Mouse (Mus musculus): ENCODE measurements around the gene Syt12. TPM values are rescaled to one million over a fixed set of nuclear protein-coding genes. Genes with fewer than 3 reads are reported as not detected.
A peak's percentile ranks its signal among the peaks of the same experiment; 100 is the strongest.

Gene Syt12
- polyA plus RNA-seq, 1 experiment = 0.85 TPM

GRCm38 (mm10) chr19:4497263-4497973, 20.2 kb upstream of the Syt12 start:
- no peaks in the 10 kb centered on the region for H3K4me1 ChIP-seq (ENCODE audit: control insufficient read depth, insufficient read depth, insufficient read length)
- TF ChIP-seq CTCF (IDR thresholded peaks at IDR 0.05; ENCODE audit: extremely low read depth, insufficient read depth, insufficient read length, insufficient replicate concordance) = peak; percentile 82; the same call in 1 of the 2 replicates
- no peak for TF ChIP-seq POLR2A (IDR thresholded peaks at IDR 0.05; ENCODE audit: low read depth, low read length)
- no peaks in the 10 kb centered on the region for H3K27me3 ChIP-seq (ENCODE audit: control insufficient read depth, insufficient read depth, low read length)
- peak; percentile 30 for DNase-seq (ENCODE audit: low read depth in 1 of 2, low spot score in 2 of 2)
- H3K27ac ChIP-seq (ENCODE audit: insufficient read depth, low read length) = no peak overlapping the region
- H3K4me3 ChIP-seq (ENCODE audit: extremely low read depth, insufficient read depth, insufficient read length) = no peak overlapping the region
- H3K36me3 ChIP-seq (ENCODE audit: control insufficient read depth, insufficient read depth, low read length) = no peaks in the 10 kb centered on the region
- 3% methylated on average over 4 of the region's 4 CpGs for WGBS

GRCm38 (mm10) chr19:4496535-4497262, 19.5 kb upstream of the Syt12 start:
- Histone ChIP-seq H3K36me3 (ENCODE audit: control insufficient read depth, insufficient read depth, low read length) (no peaks in the 10 kb centered on the region), H3K4me3 (ENCODE audit: extremely low read depth, insufficient read depth, insufficient read length) (no peak overlapping the region), H3K4me1 (ENCODE audit: control insufficient read depth, insufficient read depth, insufficient read length) (no peaks in the 10 kb centered on the region), H3K27ac (ENCODE audit: insufficient read depth, low read length) (no peak overlapping the region), H3K27me3 (ENCODE audit: control insufficient read depth, insufficient read depth, low read length) (no peaks in the 10 kb centered on the region)
- DNase-seq (ENCODE audit: low read depth in 1 of 2, low spot score in 2 of 2) = no peak
- TF ChIP-seq CTCF (IDR thresholded peaks at IDR 0.05; ENCODE audit: extremely low read depth, insufficient read depth, insufficient read length, insufficient replicate concordance) (no peak), POLR2A (IDR thresholded peaks at IDR 0.05; ENCODE audit: low read depth, low read length) (no peak)
- 91% methylated on average over 3 of the region's 3 CpGs for WGBS

DNA sequence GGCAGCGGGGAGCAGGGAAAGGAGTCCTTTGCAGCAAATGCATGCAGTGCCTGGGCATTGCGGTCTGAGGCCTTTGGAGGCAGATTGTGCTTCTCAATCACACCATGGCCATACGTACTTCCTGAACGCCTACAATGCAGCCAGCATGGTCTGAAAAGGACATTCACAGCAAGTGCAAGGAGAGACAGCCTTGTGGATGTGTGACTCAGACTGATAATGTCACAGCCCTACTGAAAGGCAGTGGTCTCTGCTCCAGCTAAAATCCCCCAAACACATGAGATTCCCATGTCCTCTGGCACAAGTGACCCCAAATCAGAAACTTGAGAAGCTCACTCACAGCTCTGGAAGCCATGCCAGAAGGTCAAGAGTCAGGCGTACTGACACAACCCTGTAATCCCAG, 18.6 kb upstream of the Syt12 start:
- no peaks in the 10 kb centered on the region for H3K4me1 ChIP-seq (ENCODE audit: control insufficient read depth, insufficient read depth, insufficient read length)
- WGBS = 91% methylated on average over 5 of the region's 5 CpGs
- TF ChIP-seq POLR2A (IDR thresholded peaks at IDR 0.05; ENCODE audit: low read depth, low read length) = no peak
- DNase-seq (ENCODE audit: low read depth in 1 of 2, low spot score in 2 of 2) = no peak
- H3K27ac ChIP-seq (ENCODE audit: insufficient read depth, low read length) = no peak overlapping the region
- no peaks in the 10 kb centered on the region for H3K27me3 ChIP-seq (ENCODE audit: control insufficient read depth, insufficient read depth, low read length)
- no peak overlapping the region for H3K4me3 ChIP-seq (ENCODE audit: extremely low read depth, insufficient read depth, insufficient read length)
- no peaks in the 10 kb centered on the region for H3K36me3 ChIP-seq (ENCODE audit: control insufficient read depth, insufficient read depth, low read length)

DNA sequence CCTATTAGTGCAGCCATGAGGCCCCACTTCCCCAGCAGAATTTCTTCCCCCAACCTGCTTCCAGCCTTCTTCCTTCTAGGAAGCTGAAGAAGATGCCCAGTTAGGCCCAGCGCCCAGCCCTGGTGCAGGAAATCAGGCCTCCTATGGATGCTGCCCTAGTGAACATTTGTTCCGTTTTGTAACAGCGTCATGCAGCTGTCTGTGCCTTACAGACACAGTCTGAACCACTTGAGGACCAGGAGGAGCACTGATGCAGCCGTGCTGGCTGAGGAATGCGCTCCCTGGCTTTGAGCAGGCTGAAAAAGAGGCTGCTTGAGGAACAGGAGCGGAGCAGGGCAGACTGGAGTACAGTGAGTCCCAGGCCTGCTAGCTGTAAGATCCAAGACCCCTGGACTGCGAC, 17.5 kb upstream of the Syt12 start:
- WGBS = 87% methylated on average over 7 of the region's 7 CpGs
- no peak for TF ChIP-seq POLR2A (IDR thresholded peaks at IDR 0.05; ENCODE audit: low read depth, low read length)
- TF ChIP-seq CTCF (IDR thresholded peaks at IDR 0.05; ENCODE audit: extremely low read depth, insufficient read depth, insufficient read length, insufficient replicate concordance) = no peak

DNA sequence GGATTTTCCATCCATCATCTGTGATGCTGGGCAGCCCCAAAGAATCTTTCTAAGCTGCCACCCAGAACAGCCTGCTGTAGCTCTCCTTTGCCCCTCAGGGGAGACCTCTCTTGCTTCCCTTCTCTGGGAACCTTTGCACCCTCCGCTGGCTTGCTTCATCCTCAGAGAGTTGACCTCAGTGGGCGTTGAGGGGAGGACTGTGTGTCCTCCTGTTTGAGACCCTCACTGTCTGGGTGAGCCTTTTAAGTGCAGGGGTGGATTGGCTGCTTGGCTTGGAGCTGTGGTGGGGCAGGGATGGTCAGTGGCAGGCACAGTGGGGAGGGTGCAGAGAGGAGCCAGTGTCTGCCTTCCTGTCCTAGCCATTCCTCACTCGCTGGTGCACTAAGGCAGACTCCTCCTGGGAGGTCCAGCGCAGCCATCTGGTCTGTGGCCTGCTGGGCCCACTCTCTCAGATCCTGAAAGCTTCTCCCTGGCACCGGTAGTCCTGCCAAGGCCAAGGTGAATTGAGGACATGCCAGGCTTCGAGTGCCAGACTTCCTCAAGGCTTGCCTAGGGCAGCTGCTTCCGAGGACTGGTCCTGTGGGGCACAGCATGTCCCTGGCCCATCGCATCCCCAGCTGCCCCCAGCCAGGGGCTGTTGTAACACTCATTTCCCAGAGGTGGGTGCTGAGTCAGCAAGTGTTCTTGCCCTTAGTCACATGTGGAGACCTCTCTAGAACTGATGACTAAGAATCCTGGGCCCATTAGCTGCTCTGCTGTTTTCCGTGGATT, 15.5 kb upstream of the Syt12 start:
- Histone ChIP-seq H3K27me3 (ENCODE audit: control insufficient read depth, insufficient read depth, low read length) (no peaks in the 10 kb centered on the region), H3K4me1 (ENCODE audit: control insufficient read depth, insufficient read depth, insufficient read length) (no peaks in the 10 kb centered on the region), H3K27ac (ENCODE audit: insufficient read depth, low read length) (no peak overlapping the region), H3K4me3 (ENCODE audit: extremely low read depth, insufficient read depth, insufficient read length) (no peak overlapping the region), H3K36me3 (ENCODE audit: control insufficient read depth, insufficient read depth, low read length) (no peaks in the 10 kb centered on the region)
- TF ChIP-seq POLR2A (IDR thresholded peaks at IDR 0.05; ENCODE audit: low read depth, low read length) = no peak
- no peak for TF ChIP-seq CTCF (IDR thresholded peaks at IDR 0.05; ENCODE audit: extremely low read depth, insufficient read depth, insufficient read length, insufficient replicate concordance)
- WGBS = 72% methylated on average over 9 of the region's 9 CpGs
- no peak for DNase-seq (ENCODE audit: low read depth in 1 of 2, low spot score in 2 of 2)

More for the DNA sequence above, 17.5 kb upstream of the Syt12 start:
- Histone ChIP-seq H3K27ac (ENCODE audit: insufficient read depth, low read length) (no peak overlapping the region), H3K27me3 (ENCODE audit: control insufficient read depth, insufficient read depth, low read length) (no peaks in the 10 kb centered on the region), H3K36me3 (ENCODE audit: control insufficient read depth, insufficient read depth, low read length) (no peaks in the 10 kb centered on the region), H3K4me3 (ENCODE audit: extremely low read depth, insufficient read depth, insufficient read length) (no peak overlapping the region), H3K4me1 (ENCODE audit: control insufficient read depth, insufficient read depth, insufficient read length) (no peaks in the 10 kb centered on the region)
- no peak for DNase-seq (ENCODE audit: low read depth in 1 of 2, low spot score in 2 of 2)

- TF ChIP-seq CTCF (IDR thresholded peaks at IDR 0.05; ENCODE audit: extremely low read depth, insufficient read depth, insufficient read length, insufficient replicate concordance) (no peak), POLR2A (IDR thresholded peaks at IDR 0.05; ENCODE audit: low read depth, low read length) (no peak)
- WGBS = 83% methylated on average over 10 of the region's 10 CpGs
- Histone ChIP-seq H3K36me3 (ENCODE audit: control insufficient read depth, insufficient read depth, low read length) (no peaks in the 10 kb centered on the region), H3K27ac (ENCODE audit: insufficient read depth, low read length) (no peak overlapping the region), H3K4me3 (ENCODE audit: extremely low read depth, insufficient read depth, insufficient read length) (no peak overlapping the region), H3K4me1 (ENCODE audit: control insufficient read depth, insufficient read depth, insufficient read length) (no peaks in the 10 kb centered on the region), H3K27me3 (ENCODE audit: control insufficient read depth, insufficient read depth, low read length) (no peaks in the 10 kb centered on the region)
- no peak for DNase-seq (ENCODE audit: low read depth in 1 of 2, low spot score in 2 of 2)
These were observed 13.9 kb upstream of the Syt12 start for GRCm38 (mm10) chr19:4491080-4491695.

Measured in spleen, adult 2 months (tissue).